Mouse (Mus musculus) testis, adult 2 months (tissue): Measurements from ENCODE around the gene Nudt14.

Source experiments
- CTCF ChIP-seq: fragments of 200-500 bp; IDR thresholded peaks from 2 replicates; pipeline ENCODE4 v1.5.1; 2012; ENCODE audit warnings: low read depth, mild to moderate bottlenecking, inconsistent platforms, low read length, moderate library complexity; ENCODE audit not compliant: control insufficient read depth, insufficient read depth, insufficient replicate concordance
- POLR2A ChIP-seq: fragments of 200-500 bp; IDR thresholded peaks from 2 replicates; pipeline ENCODE4 v1.6.1; 2012; ENCODE audit warnings: low read depth, mild to moderate bottlenecking, inconsistent platforms, low read length, moderate library complexity; ENCODE audit not compliant: control insufficient read depth

DNA sequence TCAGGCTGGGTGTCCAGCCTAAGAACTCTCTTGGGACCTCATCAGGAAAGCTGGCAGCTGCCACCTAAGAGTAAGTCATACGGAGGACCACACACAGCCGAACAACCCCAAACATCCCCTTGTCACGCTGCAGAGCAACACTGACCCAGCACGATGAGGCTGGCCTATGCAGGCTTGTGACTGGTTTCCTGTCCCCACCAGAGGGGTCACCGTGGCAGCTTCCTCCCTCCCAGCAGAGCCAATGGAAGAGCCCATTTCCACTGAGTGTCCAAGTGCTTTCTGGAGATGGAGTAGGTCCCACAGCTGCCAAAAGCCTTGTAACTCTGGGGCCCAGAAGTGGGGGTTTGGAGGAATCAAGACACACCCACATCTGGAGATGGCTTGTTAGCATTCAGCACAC, 19.9 kb upstream of the Nudt14 start:
- TF ChIP-seq CTCF, result no peak
- TF ChIP-seq POLR2A, result no peak
